Mouse (Mus musculus): ENCODE results near the gene Fxyd2.

Fxyd2 gene

DNA sequence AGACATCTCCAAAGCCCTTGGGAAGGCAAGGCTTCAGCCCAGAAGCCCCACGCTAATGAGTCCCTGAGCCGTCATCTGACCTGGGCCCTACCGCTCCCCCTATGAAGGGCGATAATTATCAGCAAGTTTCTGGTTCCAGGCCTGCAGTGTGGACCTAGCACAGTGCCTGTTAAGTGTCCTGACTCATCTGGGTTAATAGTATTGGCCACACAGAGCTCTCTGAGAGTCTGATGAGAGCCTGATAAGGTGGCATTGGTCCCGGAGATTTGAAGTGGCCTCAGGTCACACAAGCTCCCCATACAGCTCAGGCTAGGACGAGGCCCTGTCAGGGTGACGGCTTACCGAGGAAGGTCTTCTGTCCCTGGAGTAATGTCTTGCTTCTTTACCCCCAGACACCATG lies 9.9 kb upstream of the Fxyd2 start:
- DNase-seq (ENCODE audit: low spot score in 2 of 2) = no peak

DNA sequence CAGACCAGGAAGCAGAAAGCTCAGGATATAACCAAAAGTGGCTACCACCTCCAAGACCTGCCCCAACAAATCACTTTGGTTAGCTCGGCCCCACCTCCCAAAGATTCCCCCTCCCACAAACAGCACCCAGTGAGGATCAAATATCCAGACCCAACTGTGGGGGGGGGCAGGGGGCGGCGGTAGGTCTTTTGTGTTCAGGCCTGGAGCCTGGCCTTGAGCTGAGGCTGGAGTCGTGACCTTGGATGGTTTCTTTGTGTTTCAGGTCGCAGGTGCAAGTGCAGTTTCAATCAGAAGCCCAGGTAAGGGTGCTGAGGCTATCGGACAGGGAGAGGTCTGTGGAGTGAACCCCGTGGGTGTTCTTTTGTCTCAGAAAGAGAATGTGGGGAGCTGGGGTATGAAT lies 8.2 kb upstream of the Fxyd2 start:
- no peak for DNase-seq (ENCODE audit: low spot score in 2 of 2)

- DNase-seq (ENCODE audit: low spot score in 2 of 2) = no peak
Measured at GRCm38 (mm10) chr9:45395218-45395617, 4.3 kb upstream of the Fxyd2 start.

GRCm38 (mm10) chr9:45395796-45396195 lies 3.7 kb upstream of the Fxyd2 start:
- no peak for DNase-seq (ENCODE audit: low spot score in 2 of 2)

DNA sequence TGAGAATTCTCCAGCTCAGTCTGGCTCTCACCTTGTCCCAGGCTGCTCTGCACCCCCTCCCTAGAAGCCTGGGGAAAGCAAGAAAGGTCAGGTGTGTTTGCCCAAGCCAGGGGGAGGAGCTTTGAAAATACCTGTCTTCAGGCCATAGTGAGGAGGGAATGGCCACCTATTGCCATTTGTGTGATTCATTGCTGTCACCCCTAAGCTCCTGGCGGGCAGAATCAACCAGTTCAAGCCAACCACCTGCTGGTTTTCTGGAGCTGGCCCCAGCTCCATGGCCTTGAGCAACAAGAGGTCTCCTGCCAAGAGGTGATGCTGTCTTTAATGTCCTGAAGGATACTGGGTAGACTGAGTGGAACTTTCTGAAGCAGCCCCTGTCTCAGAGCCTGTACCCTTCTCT lies 1.1 kb upstream of the Fxyd2 start:
- no peak for DNase-seq (ENCODE audit: low spot score in 2 of 2)

DNA sequence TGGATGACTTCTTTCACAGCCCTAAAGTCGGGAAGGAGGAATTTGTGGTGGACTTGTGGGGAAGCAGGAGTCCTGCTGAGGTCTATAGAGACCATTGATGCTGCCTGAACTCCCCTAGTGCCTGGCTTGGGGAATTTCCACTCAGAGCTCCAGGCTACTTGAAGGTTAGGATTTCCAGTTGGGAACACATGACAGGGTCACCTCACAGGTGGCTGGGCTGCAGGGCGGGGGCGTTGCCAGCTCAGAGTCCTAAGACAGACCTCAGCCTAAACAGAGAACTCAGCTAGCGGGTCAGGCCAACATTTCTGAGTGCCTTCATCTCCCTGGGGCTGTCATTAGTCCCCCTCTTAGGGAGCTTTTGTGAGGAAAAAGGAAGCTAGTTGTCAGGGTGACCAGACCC lies 2.4 kb downstream of the Fxyd2 start:
- no peak for DNase-seq (ENCODE audit: low spot score in 2 of 2)

GRCm38 (mm10) chr9:45402957-45403356 lies 3.5 kb downstream of the Fxyd2 start:
- no peak for DNase-seq (ENCODE audit: low spot score in 2 of 2)

- no peak for DNase-seq (ENCODE audit: low spot score in 2 of 2)
Measured at GRCm38 (mm10) chr9:45405694-45406093, 6.2 kb downstream of the Fxyd2 start.

- no peak for DNase-seq (ENCODE audit: low spot score in 2 of 2)
Measured at GRCm38 (mm10) chr9:45406808-45407207, 7.3 kb downstream of the Fxyd2 start.

DNA sequence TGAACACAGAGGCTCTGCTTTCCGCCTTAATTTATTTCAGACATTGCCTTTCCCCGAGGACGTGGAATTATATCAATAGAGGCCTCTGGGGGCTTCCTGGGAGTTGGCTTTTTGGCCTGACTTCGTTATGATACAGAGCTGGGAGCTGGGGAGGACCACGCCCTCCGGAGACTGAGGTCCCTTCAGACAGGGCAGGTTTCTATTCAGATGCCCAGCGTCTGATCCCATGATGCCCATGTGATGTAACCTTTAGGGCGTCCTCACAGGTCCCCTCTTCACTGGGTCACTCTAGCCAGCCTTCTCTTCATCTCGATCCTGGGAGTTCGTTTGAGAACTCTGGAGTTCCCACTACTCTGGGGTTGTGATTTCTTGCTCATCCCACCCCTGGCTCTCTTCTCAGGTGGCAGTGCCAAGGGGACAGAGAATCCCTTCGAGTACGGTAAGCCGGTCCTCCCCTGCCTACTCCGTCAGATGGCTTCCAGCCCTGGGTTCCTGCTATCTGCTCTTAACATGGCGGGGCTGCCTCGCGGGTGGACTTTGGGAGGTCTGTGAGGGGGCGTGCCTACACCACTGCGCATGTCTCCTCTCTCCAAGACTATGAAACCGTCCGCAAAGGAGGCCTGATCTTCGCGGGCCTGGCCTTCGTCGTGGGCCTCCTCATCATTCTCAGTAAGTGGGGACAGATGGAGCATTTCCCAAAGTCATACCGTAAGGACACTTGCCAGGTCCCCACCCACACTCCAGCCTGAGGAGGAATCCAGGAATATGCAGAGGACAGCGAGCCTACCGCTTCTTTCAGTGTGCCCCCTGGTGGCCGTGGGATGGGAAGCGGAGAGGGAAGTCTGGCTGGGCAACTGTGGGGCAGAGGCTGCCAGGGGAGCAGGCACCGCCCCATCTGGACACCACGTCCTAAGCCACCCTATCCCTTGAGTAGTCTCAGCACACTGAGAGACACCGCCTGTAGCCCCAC lies 8.5 kb downstream of the Fxyd2 start:
- peak; percentile 48 to 82 for DNase-seq (ENCODE audit: low spot score in 2 of 2)

DNA sequence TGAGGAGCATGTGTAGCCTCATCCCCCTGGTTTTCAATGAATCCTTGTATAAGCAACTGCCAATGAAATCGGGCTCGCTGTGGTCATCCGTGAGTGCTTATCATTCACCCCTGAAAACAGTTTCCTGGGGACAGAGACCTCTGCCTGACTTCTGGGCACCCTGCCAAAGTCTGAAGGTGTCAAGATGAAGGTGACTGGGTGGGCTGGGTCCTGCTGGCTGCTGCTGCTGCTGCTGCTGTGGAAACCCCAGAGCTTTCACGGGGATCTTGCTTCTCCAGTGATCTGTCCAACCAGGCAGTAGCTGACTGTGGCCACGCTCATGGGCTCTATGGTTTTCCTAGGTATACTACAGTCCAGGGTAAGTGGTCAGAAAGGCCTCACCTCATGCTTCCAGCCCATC lies 10.7 kb downstream of the Fxyd2 start:
- no peak for DNase-seq (ENCODE audit: low spot score in 2 of 2)

- no peak for DNase-seq (ENCODE audit: low spot score in 2 of 2)
Measured at GRCm38 (mm10) chr9:45410614-45411013, 11.1 kb downstream of the Fxyd2 start.

DNA sequence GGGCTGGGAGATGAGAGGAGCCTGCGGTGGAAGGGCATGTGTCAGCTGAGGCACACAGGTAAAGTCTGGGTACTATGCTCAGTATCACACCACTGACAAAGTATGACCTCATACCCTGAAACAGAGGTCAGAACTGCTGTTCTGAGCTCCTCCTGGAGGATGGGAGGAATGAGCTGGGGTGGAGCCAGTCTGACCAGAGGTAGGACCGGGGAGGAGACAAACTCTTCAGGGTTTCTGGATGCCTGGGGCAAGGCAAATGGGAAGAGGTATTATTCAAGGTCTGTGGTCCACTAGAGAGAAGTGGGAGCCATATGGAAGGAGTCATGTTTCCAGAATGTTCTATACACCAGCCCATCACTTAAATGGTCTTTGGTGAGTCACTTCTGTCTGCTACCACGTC lies 11.6 kb downstream of the Fxyd2 start:
- DNase-seq (ENCODE audit: low spot score in 2 of 2) = no peak

GRCm38 (mm10) chr9:45411803-45412202 lies 12.3 kb downstream of the Fxyd2 start:
- DNase-seq (ENCODE audit: low spot score in 2 of 2) = no peak

DNA sequence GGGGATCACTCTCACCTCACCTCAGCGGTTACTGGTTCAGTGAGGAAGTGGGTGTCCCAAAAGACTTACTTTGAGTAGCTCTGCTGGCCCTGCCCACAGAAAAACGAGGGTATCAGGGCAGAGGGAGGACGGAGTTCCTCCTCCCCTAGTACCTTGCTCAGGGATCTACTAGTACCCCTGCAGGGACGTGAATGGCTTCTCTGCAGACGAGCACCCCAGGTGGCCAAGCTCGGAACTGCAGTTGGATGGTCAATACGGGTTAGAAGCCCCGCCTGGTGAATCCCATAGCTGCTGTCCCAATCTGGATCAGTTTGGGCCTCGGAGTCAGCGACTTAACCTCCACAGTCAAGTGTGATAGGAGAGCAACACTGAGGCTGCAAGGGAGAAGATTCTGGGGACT lies 12.8 kb downstream of the Fxyd2 start:
- peak; percentile 81 to 94 for DNase-seq (ENCODE audit: low spot score in 2 of 2)

DNA sequence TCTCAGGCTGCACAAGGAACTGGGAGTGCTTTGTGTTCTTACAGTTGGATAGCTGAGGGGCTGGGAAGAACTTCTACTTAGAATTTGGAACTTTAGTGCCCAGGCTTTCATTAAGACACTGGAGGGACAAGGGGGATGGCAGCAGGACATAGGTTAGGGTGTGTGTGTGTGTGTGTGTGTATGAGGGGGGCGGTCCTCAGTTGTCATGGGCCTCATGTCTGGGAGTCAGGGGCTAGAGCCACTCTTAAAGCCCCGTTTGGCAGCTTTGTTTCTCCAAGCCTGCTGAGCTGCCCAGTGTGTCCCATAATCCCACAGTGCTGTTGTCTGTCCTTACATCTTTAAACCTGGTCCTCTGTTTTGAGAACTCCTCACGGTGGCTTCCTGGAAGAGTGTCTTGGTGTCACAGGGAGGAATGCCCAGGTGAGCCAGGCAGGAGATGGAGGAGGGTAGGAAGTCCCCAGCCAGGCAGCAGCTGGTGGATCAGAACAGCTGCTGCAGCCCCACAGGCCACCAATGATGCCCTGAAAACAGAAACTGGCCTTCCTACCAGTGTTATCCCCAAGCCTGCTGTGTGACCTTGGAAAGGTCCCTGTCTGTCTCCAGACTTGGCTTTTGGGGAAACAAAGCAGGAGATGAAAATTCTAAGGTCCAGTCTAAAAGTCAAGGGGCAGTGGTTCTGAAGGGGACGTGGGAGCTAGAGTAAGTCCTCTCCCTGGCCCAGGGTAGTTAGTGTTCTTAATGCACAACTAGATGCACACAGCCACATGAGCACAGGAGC lies 13.4 kb downstream of the Fxyd2 start:
- DNase-seq (ENCODE audit: low spot score in 2 of 2) = no peak

DNA sequence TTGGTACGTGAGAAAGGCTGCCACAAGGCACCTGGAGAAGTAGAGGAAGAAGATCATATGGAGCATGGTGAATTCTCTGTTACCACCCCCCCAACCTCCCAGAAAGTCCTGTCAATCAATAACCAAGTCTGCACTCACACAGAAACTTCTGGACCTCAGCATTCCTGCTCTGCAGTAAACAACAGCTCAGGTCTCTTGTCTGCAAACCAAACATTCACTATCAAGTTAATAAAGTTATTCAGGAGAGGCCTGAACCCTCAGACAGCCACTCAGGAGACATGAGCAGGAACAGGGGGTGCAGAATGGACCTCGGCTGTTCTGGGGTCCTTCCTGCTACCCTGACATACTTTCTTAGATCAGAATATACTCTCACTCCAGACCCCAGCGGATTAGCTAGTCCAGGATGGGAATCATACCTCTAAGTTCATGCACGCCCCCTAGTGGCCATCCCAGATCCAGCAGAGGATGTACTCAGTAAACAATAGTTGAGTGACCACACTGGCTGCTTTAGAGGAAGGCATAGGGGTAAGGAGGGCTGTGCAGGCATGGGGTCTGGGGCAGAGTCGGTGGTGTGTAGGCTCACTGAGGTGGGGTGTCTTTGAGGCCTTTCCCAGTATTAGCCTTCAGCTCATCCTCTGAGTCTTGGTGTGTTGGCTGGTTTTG lies 14.1 kb downstream of the Fxyd2 start:
- peak; percentile 29 to 78 for DNase-seq (ENCODE audit: low spot score in 2 of 2)

DNA sequence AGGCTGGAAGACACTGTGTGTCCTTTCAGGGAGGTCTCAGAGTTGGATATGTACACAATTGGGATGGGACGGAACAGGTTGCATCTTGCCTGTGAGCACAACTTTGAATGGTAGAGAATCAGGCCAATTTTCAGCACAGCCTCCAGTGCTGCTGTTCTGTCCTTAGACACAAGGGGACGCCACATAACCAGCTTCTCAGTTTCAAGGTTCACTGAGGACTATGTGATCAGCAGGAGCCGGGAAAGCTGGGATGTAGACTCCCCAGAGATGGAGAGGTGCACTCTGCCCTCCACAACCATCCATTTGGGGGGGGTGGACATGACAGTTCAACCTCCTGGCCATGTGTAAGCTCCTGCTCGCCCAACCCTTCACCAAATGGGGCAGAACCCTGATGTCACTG lies 16.4 kb downstream of the Fxyd2 start:
- peak in 1 of 2 experiments; percentile 74 for DNase-seq (ENCODE audit: low spot score in 2 of 2)

DNA sequence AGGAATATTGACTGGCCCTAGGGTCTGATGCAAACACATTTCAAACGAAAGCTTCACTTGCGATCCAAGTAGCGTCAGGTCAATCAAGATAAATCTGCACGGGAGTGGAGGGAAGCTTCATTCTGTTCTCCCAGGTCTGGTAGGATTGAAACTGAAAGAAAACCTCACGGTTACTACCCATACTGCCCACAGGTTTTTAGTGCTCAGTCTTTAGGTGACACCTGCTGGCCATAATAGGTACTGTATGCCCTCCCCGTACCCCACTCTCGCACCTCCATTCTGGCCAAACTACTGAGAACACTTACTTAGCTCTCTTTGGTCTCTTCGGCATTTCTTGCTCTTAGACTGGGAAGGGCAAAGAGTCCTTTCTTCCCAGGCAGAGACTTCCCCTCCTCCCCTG lies 17.8 kb downstream of the Fxyd2 start:
- peak; percentile 41 to 80 for DNase-seq (ENCODE audit: low spot score in 2 of 2)

GRCm38 (mm10) chr9:45418252-45418651 lies 18.8 kb downstream of the Fxyd2 start:
- DNase-seq (ENCODE audit: low spot score in 2 of 2) = no peak

GRCm38 (mm10) chr9:45421209-45421608 lies 21.7 kb downstream of the Fxyd2 start:
- no peak for DNase-seq (ENCODE audit: low spot score in 2 of 2)

DNA sequence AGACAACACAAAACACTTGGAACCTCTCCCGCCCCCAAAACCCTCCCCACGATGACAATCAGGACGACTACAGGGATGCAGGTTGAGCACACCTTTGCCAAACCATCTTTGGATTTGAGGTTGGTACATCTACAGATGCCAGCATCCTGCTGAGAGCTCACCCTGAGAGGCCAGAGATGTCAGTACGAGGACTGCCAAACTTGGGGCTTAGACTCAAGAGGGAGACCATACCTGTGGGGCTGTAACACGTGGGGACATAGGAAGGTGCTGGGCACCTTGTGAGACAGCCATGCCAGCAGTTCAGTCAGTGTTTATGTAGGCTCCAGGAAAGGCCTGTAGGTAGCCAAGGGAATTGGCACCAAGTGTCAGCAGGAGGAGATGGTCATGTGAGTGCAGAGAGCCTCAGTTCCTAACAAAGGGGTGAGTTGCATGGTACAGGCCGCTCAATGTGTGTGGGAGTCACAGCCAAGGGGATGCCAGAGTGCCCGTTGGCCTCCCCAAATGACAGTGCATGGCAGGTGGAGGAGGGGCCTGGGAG lies 23.4 kb downstream of the Fxyd2 start:
- no peak for DNase-seq (ENCODE audit: low spot score in 2 of 2)

Measured in spleen, postnatal 4 days (tissue).